Mouse (Mus musculus): ENCODE results near the gene Otop2.
A peak's percentile ranks its signal among the peaks of the same experiment; 100 is the strongest.

Otop2 gene

GRCm38 (mm10) chr11:115276780-115277603, 30.0 kb upstream of the Otop2 start, which contains the start of gene Fdxr:
Fdxr (minus strand) TSS chr11:115277050.
- DNase-seq = peak; percentile 97

GRCm38 (mm10) chr11:115277604-115277975, 29.4 kb upstream of the Otop2 start:
- no peak for DNase-seq

- DNase-seq = no peak
These were observed 28.8 kb upstream of the Otop2 start for GRCm38 (mm10) chr11:115278176-115278575.

- no peak for DNase-seq
These were observed 27.2 kb upstream of the Otop2 start for GRCm38 (mm10) chr11:115279726-115280125.

GRCm38 (mm10) chr11:115282295-115282694, 24.7 kb upstream of the Otop2 start:
- DNase-seq = peak in 1 of 2 experiments; percentile 54

GRCm38 (mm10) chr11:115282723-115283485, 24.1 kb upstream of the Otop2 start:
- peak in 1 of 2 experiments; percentile 47 for DNase-seq

GRCm38 (mm10) chr11:115283486-115283765, 23.5 kb upstream of the Otop2 start:
- DNase-seq = peak in 1 of 2 experiments; percentile 40

- no peak for DNase-seq
These were observed 22.9 kb upstream of the Otop2 start for GRCm38 (mm10) chr11:115283891-115284620.

- no peak for DNase-seq
These were observed 21.7 kb upstream of the Otop2 start for GRCm38 (mm10) chr11:115285282-115285681.

- DNase-seq = peak in 1 of 2 experiments; percentile 34
These were observed 20.6 kb upstream of the Otop2 start for GRCm38 (mm10) chr11:115286201-115286993.

- DNase-seq = no peak
These were observed 19.6 kb upstream of the Otop2 start for GRCm38 (mm10) chr11:115287386-115287785.

- no peak for DNase-seq
These were observed 18.7 kb upstream of the Otop2 start for GRCm38 (mm10) chr11:115288305-115288704.

GRCm38 (mm10) chr11:115289885-115290284, 17.1 kb upstream of the Otop2 start:
- peak in 1 of 2 experiments; percentile 50 for DNase-seq

- no peak for DNase-seq
These were observed 16.6 kb upstream of the Otop2 start for GRCm38 (mm10) chr11:115290314-115290713.

- no peak for DNase-seq
These were observed 16.0 kb upstream of the Otop2 start for GRCm38 (mm10) chr11:115290919-115291318.

GRCm38 (mm10) chr11:115291503-115291902, 15.5 kb upstream of the Otop2 start:
- DNase-seq = no peak

- no peak for DNase-seq
These were observed 14.2 kb upstream of the Otop2 start for GRCm38 (mm10) chr11:115292631-115293375.

GRCm38 (mm10) chr11:115295939-115296338, 11.0 kb upstream of the Otop2 start:
- DNase-seq = no peak

GRCm38 (mm10) chr11:115296471-115297210, 10.3 kb upstream of the Otop2 start:
- DNase-seq = peak; percentile 62 to 71

GRCm38 (mm10) chr11:115297214-115297826, 9.6 kb upstream of the Otop2 start, which contains the start of gene Fads6:
Fads6 (minus strand) TSS chr11:115297663.
- DNase-seq = peak; percentile 80 to 84

All from cerebellum, postnatal 14 days (tissue).